Mouse (Mus musculus): ENCODE results near the gene Zfp958. TPM values are rescaled to one million over a fixed set of nuclear protein-coding genes. Genes with fewer than 3 reads are reported as not detected.

The Zfp958 gene
- total RNA-seq (2021) (10 to 100 TPM in 1 of 2 experiments, 1 to 10 TPM in 1; 6.8 to 10.0 TPM), polyA plus RNA-seq (2012; rRNA removed) (0.94 and 3.1 TPM in 2 replicates)
- long read RNA-seq, partial matches to known transcripts: 0 of 5 reads
- long read RNA-seq, other reads (novel, unspliced or antisense): 2 of 5 reads

- Histone ChIP-seq H3K27ac (peak within 1 kb of the TSS; percentile 89), H3K36me3 (ENCODE audit: control insufficient read depth, insufficient read depth, low read length) (peaks cover 2% of the 10 kb centered on the region; the same call in 1 of the 2 replicates), H3K4me1 (ENCODE audit: control insufficient read depth, insufficient read depth, low read length) (no peaks in the 10 kb centered on the region; the same call in 1 of the 2 replicates), H3K9ac (ENCODE audit: low read depth, low read length) (peak within 1 kb of the TSS; percentile 78), H3K27me3 (ENCODE audit: control insufficient read depth, insufficient read depth, low read length) (no peaks in the 10 kb centered on the region), H3K79me2 (replicated peaks; ENCODE audit: control insufficient read depth, insufficient read depth, low read length) (no peaks in the 10 kb centered on the region; the same call in 1 of the 2 replicates), H3K4me3 (peak within 1 kb of the TSS; percentile 87)
- peak; percentile 95 for TF ChIP-seq POLR2A (IDR thresholded peaks at IDR 0.05; ENCODE audit: insufficient read depth, low read depth, low read length)
- no peak for TF ChIP-seq CTCF (IDR thresholded peaks at IDR 0.05)
- WGBS: under 1% methylated on average over 25 of the region's 25 CpGs
- peak; percentile 87 to 94 for DNase-seq
- intact Hi-C loops (cut with DNase I): loop anchor here (2.0 to 5.0 kb wide), 3 partner anchors 64 to 446 kb away; partner anchors contain the start of genes Evi5l and Shcbp1
Observed at GRCm38 (mm10) chr8:4612932-4613853, at the start of gene Zfp958. Gene Zfp958, plus strand, starts transcription at chr8:4613167.

- Histone ChIP-seq H3K36me3 (ENCODE audit: control insufficient read depth, insufficient read depth, low read length) (no peaks in the 10 kb centered on the region), H3K4me3 (no peak overlapping the region), H3K79me2 (replicated peaks; ENCODE audit: control insufficient read depth, insufficient read depth, low read length) (no peaks in the 10 kb centered on the region), H3K27ac (no peak overlapping the region), H3K9ac (ENCODE audit: low read depth, low read length) (no peak overlapping the region), H3K27me3 (ENCODE audit: control insufficient read depth, insufficient read depth, low read length) (no peaks in the 10 kb centered on the region), H3K4me1 (ENCODE audit: control insufficient read depth, insufficient read depth, low read length) (no peaks in the 10 kb centered on the region)
- DNase-seq: no peak
- intact Hi-C loops (cut with DNase I): no loop called here
- WGBS: 64% methylated on average over 3 of the region's 3 CpGs
- TF ChIP-seq POLR2A (IDR thresholded peaks at IDR 0.05; ENCODE audit: insufficient read depth, low read depth, low read length) (no peak), CTCF (IDR thresholded peaks at IDR 0.05) (no peak), EP300 (IDR thresholded peaks at IDR 0.05; ENCODE audit: insufficient read depth, low read depth, low read length) (no peak)
Observed at GRCm38 (mm10) chr8:4581986-4582385, 31.0 kb upstream of the Zfp958 start.

GRCm38 (mm10) chr8:4582754-4583178 lies 30.2 kb upstream of the Zfp958 start:
- WGBS: 25% methylated on average over 6 of the region's 6 CpGs
- no peak for DNase-seq
- Histone ChIP-seq H3K36me3 (ENCODE audit: control insufficient read depth, insufficient read depth, low read length) (no peaks in the 10 kb centered on the region), H3K27ac (no peak overlapping the region), H3K79me2 (replicated peaks; ENCODE audit: control insufficient read depth, insufficient read depth, low read length) (no peaks in the 10 kb centered on the region), H3K27me3 (ENCODE audit: control insufficient read depth, insufficient read depth, low read length) (no peaks in the 10 kb centered on the region), H3K4me1 (ENCODE audit: control insufficient read depth, insufficient read depth, low read length) (no peaks in the 10 kb centered on the region), H3K4me3 (no peak overlapping the region), H3K9ac (ENCODE audit: low read depth, low read length) (no peak overlapping the region)
- TF ChIP-seq POLR2A (IDR thresholded peaks at IDR 0.05; ENCODE audit: insufficient read depth, low read depth, low read length) (no peak), CTCF (IDR thresholded peaks at IDR 0.05) (0 out of 2 replicates have a peak, but pooled peaks have one; percentile 5), EP300 (IDR thresholded peaks at IDR 0.05; ENCODE audit: insufficient read depth, low read depth, low read length) (no peak)
- intact Hi-C loops (cut with DNase I): no loop called here

GRCm38 (mm10) chr8:4584660-4585059 lies 28.3 kb upstream of the Zfp958 start:
- intact Hi-C loops (cut with DNase I): loop anchor here (5.0 kb wide), 1 partner anchor 442 kb away; no protein-coding TSS in a partner anchor
- H3K4me1 ChIP-seq (ENCODE audit: control insufficient read depth, insufficient read depth, low read length): no peaks in the 10 kb centered on the region
- WGBS: 92% methylated on average over 1 of the region's 1 CpGs
- H3K79me2 ChIP-seq (replicated peaks; ENCODE audit: control insufficient read depth, insufficient read depth, low read length): no peaks in the 10 kb centered on the region
- DNase-seq: no peak
- no peak overlapping the region for H3K27ac ChIP-seq
- H3K27me3 ChIP-seq (ENCODE audit: control insufficient read depth, insufficient read depth, low read length): no peaks in the 10 kb centered on the region
- no peak overlapping the region for H3K4me3 ChIP-seq
- no peak overlapping the region for H3K9ac ChIP-seq (ENCODE audit: low read depth, low read length)
- no peak for TF ChIP-seq EP300 (IDR thresholded peaks at IDR 0.05; ENCODE audit: insufficient read depth, low read depth, low read length)
- H3K36me3 ChIP-seq (ENCODE audit: control insufficient read depth, insufficient read depth, low read length): no peaks in the 10 kb centered on the region

GRCm38 (mm10) chr8:4586356-4586755 lies 26.6 kb upstream of the Zfp958 start:
- H3K9ac ChIP-seq (ENCODE audit: low read depth, low read length): no peak overlapping the region
- H3K79me2 ChIP-seq (replicated peaks; ENCODE audit: control insufficient read depth, insufficient read depth, low read length): no peaks in the 10 kb centered on the region
- WGBS: 37% methylated on average over 4 of the region's 4 CpGs
- H3K27me3 ChIP-seq (ENCODE audit: control insufficient read depth, insufficient read depth, low read length): no peaks in the 10 kb centered on the region
- no peak for DNase-seq
- intact Hi-C loops (cut with DNase I): loop anchor here (5.0 kb wide), 1 partner anchor 444 kb away; no protein-coding TSS in a partner anchor
- no peak for TF ChIP-seq POLR2A (IDR thresholded peaks at IDR 0.05; ENCODE audit: insufficient read depth, low read depth, low read length)
- no peak for TF ChIP-seq CTCF (IDR thresholded peaks at IDR 0.05)
- TF ChIP-seq EP300 (IDR thresholded peaks at IDR 0.05; ENCODE audit: insufficient read depth, low read depth, low read length): no peak
- H3K4me1 ChIP-seq (ENCODE audit: control insufficient read depth, insufficient read depth, low read length): no peaks in the 10 kb centered on the region
- no peaks in the 10 kb centered on the region for H3K36me3 ChIP-seq (ENCODE audit: control insufficient read depth, insufficient read depth, low read length)
- no peak overlapping the region for H3K27ac ChIP-seq
- H3K4me3 ChIP-seq: no peak overlapping the region
